Mouse (Mus musculus) liver, adult 2 months (tissue): ENCODE measurements around the gene Mrps18b.
A peak's percentile ranks its signal among the peaks of the same experiment; 100 is the strongest.

ENCODE experiments used
- CTCF ChIP-seq: fragments of 200-500 bp; IDR thresholded peaks from 2 replicates; pipeline ENCODE4 v1.5.1; 2011; ENCODE audit warnings: low read depth, low read length, control low read depth
- POLR2A ChIP-seq: fragments of 200-500 bp; IDR thresholded peaks from 2 replicates; pipeline ENCODE4 v1.6.1; 2011; ENCODE audit warnings: low read length, control low read depth; ENCODE audit not compliant: insufficient read depth; ENCODE audit errors: extremely low read depth

GRCm38 (mm10) chr17:35879245-35880057, 36.7 kb downstream of the Mrps18b start, which contains the start of gene Dhx16:
- TF ChIP-seq POLR2A = peak; percentile 56; the same call in 1 of the 2 replicates
- peak; percentile 88 for TF ChIP-seq CTCF
